Mouse (Mus musculus): Measurements from ENCODE around the gene Smtn. TPM values are rescaled to one million over a fixed set of nuclear protein-coding genes. Genes with fewer than 3 reads are reported as not detected.

Smtn gene
- polyA plus RNA-seq, 1 experiment from 2014 or later = 75.1 TPM

DNA sequence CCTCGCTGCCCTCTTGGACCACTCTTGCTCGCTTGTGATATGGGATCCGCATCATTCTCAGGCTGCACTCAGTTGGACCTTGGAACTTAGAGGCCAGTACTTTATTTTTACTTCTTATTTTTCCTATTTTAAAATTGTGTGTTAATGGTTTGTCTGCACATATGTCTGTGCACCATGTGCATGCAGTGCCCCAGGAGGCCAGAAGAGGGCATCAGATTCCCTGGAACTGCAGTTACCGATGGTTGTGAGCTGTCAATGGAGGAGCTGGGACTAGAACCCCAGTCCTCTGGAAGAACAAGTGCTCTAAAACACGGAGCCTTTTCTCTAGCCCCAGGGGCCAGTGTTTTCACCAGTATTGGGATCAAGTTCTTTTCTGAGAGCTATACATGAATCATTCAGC, 4.0 kb upstream of the Smtn start:
- Histone ChIP-seq H3K36me3 (ENCODE audit: control insufficient read depth, insufficient read depth) (no peaks in the 10 kb centered on the region), H3K4me2 (replicated peaks; ENCODE audit: low read depth) (no peak overlapping the region), H3K9ac (ENCODE audit: low read depth, low read length) (no peak overlapping the region), H3K4me3 (ENCODE audit: low read depth, low read length) (no peak overlapping the region), H3K27me3 (replicated peaks; ENCODE audit: control insufficient read depth, insufficient read depth, low read length) (no peaks in the 10 kb centered on the region), H3K9me3 (ENCODE audit: control insufficient read depth) (no peaks in the 10 kb centered on the region), H3K4me1 (replicated peaks; ENCODE audit: control insufficient read depth, insufficient read depth, low read length) (no peaks in the 10 kb centered on the region), H3K27ac (ENCODE audit: low read depth, low read length) (no peak overlapping the region)
- peak; percentile 41 for TF ChIP-seq CTCF (IDR thresholded peaks at IDR 0.05; ENCODE audit: low read depth)
- WGBS = 99% methylated on average over 5 of the region's 5 CpGs
- no peak for ATAC-seq

DNA sequence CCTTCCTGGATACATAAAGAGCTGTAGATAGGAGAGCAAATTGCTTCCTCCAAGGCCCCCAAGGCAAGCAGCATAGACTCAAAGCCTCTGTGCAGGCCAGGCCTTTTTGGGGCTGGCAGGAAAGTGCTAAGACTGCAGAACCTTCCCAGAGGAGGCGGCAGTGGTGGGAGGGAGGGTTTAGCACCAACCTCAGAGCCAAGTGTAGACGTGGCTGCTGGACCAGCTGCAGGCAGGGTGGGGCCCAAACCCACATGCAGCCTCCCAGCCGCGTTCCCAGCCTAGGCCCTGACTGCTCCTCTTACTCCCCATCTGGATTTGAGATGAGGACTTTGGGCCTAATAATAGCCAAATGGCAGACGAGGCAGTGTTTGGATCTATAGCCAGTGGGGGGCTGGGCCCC, 2.6 kb upstream of the Smtn start:
- Histone ChIP-seq H3K4me3 (ENCODE audit: low read depth, low read length) (no peak overlapping the region), H3K27me3 (replicated peaks; ENCODE audit: control insufficient read depth, insufficient read depth, low read length) (no peaks in the 10 kb centered on the region), H3K36me3 (ENCODE audit: control insufficient read depth, insufficient read depth) (no peaks in the 10 kb centered on the region), H3K4me1 (replicated peaks; ENCODE audit: control insufficient read depth, insufficient read depth, low read length) (peaks cover 6% of the 10 kb centered on the region; the same call in 1 of the 2 replicates), H3K9me3 (ENCODE audit: control insufficient read depth) (no peaks in the 10 kb centered on the region), H3K9ac (ENCODE audit: low read depth, low read length) (no peak overlapping the region), H3K27ac (ENCODE audit: low read depth, low read length) (no peak overlapping the region), H3K4me2 (replicated peaks; ENCODE audit: low read depth) (no peak overlapping the region)
- 39% methylated on average over 5 of the region's 5 CpGs for WGBS
- ATAC-seq = no peak
- TF ChIP-seq CTCF (IDR thresholded peaks at IDR 0.05; ENCODE audit: low read depth) = no peak

DNA sequence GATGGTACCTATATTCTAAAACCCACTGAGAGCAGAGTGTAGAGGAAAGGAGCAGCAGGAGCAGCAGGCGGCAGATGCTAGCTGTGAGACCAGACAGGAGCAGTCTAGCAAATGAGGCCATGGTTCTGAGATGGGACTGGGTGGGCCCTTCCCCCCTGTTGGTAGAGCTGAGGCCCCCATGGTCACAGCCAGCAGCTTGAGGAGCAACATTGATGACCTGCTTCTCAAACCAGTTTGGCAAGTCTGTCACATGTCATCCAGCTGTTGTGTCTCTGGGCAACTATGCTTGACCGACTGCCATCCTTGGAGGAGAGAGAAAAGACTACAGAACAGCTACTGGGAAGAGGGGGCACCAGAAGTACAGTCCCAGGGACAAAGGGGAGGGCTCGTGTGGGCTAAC, 1.5 kb upstream of the Smtn start:
- H3K36me3 ChIP-seq (ENCODE audit: control insufficient read depth, insufficient read depth) = no peaks in the 10 kb centered on the region; the same call in 1 of the 2 replicates
- no peaks in the 10 kb centered on the region for H3K27me3 ChIP-seq (replicated peaks; ENCODE audit: control insufficient read depth, insufficient read depth, low read length)
- 63% methylated on average over 3 of the region's 3 CpGs for WGBS
- ATAC-seq = no peak
- no peaks in the 10 kb centered on the region for H3K9me3 ChIP-seq (ENCODE audit: control insufficient read depth)
- H3K4me2 ChIP-seq (replicated peaks; ENCODE audit: low read depth) = no peak overlapping the region
- H3K4me1 ChIP-seq (replicated peaks; ENCODE audit: control insufficient read depth, insufficient read depth, low read length) = peaks cover 8% of the 10 kb centered on the region; the same call in 1 of the 2 replicates
- H3K9ac ChIP-seq (ENCODE audit: low read depth, low read length) = no peak overlapping the region
- TF ChIP-seq CTCF (IDR thresholded peaks at IDR 0.05; ENCODE audit: low read depth) = no peak
- H3K4me3 ChIP-seq (ENCODE audit: low read depth, low read length) = no peak overlapping the region
- H3K27ac ChIP-seq (ENCODE audit: low read depth, low read length) = no peak overlapping the region

DNA sequence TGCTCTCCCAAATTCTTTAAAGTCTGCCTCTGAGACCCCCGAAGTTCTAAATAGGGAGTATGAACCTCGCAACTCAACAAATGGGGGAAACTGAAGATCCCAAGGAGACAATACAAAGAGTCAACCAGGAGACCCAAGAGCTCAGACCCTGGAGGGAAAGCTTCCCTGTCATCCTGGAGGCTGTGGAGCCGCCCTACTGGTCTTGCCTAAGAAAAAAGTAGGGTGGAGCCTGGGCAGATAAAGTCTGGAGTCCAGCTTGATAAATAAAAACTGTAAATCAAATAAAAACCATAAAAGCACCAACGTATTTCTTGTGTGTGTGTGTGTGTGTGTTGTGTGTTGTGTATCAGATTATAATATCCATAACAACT, 601 bp downstream of the Smtn start:
- ATAC-seq = no peak
- Histone ChIP-seq H3K4me3 (ENCODE audit: low read depth, low read length) (peak overlapping the region; percentile 64), H3K9me3 (ENCODE audit: control insufficient read depth) (no peaks in the 10 kb centered on the region), H3K36me3 (ENCODE audit: control insufficient read depth, insufficient read depth) (no peaks in the 10 kb centered on the region; the same call in 1 of the 2 replicates), H3K27ac (ENCODE audit: low read depth, low read length) (no peak overlapping the region), H3K4me2 (replicated peaks; ENCODE audit: low read depth) (peak overlapping the region; percentile 95), H3K9ac (ENCODE audit: low read depth, low read length) (no peak overlapping the region), H3K4me1 (replicated peaks; ENCODE audit: control insufficient read depth, insufficient read depth, low read length) (peaks cover 11% of the 10 kb centered on the region), H3K27me3 (replicated peaks; ENCODE audit: control insufficient read depth, insufficient read depth, low read length) (no peaks in the 10 kb centered on the region)
- peak; percentile 51 for TF ChIP-seq CTCF (IDR thresholded peaks at IDR 0.05; ENCODE audit: low read depth)
- WGBS = 57% methylated on average over 4 of the region's 4 CpGs

DNA sequence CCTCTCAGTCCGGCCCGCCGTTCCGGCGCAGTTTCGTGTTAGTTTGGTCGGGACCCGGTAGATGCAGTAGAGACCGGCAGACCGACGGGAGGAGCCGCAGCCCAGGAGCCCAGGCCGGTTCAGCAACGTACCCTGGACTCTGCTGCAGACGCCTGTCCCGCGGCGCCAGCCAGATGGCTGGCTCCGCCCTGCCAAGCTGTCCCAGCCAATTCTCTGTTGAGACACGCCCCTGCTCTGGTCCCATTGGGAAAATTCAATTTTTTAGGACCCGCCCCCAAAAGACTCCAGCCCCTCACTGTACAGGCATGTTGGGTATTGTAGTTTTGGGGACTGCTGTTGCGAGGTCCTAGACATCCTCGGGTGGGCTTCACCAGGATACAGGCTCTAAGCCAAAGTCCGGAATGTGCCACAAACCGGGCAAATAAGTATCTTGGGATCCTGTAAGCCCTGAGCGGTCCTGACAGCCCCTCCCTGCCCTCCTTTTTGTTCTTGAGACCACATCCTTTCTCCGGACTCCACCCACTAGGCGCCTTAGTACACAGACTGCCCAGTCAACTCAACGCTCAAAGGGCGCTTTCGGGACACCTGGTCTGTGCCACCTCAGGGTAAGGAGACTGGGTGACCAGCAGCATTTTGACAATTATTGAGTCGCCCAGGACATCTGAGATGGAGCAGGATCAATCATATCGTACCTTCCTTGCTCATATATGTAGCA, 1.1 kb downstream of the Smtn start:
- no peaks in the 10 kb centered on the region for H3K9me3 ChIP-seq (ENCODE audit: control insufficient read depth)
- no peaks in the 10 kb centered on the region; the same call in 1 of the 2 replicates for H3K36me3 ChIP-seq (ENCODE audit: control insufficient read depth, insufficient read depth)
- no peaks in the 10 kb centered on the region for H3K27me3 ChIP-seq (replicated peaks; ENCODE audit: control insufficient read depth, insufficient read depth, low read length)
- peak overlapping the region; percentile 35; the same call in 1 of the 2 replicates for H3K27ac ChIP-seq (ENCODE audit: low read depth, low read length)
- peak; percentile 87 for ATAC-seq
- peak overlapping the region; percentile 95 for H3K4me2 ChIP-seq (replicated peaks; ENCODE audit: low read depth)
- 3% methylated on average over 33 of the region's 33 CpGs for WGBS
- peaks cover 11% of the 10 kb centered on the region for H3K4me1 ChIP-seq (replicated peaks; ENCODE audit: control insufficient read depth, insufficient read depth, low read length)
- peak overlapping the region; percentile 60 for H3K9ac ChIP-seq (ENCODE audit: low read depth, low read length)
- TF ChIP-seq CTCF (IDR thresholded peaks at IDR 0.05; ENCODE audit: low read depth) = peak; percentile 29; the same call in 1 of the 2 replicates
- H3K4me3 ChIP-seq (ENCODE audit: low read depth, low read length) = peak overlapping the region; percentile 64

DNA sequence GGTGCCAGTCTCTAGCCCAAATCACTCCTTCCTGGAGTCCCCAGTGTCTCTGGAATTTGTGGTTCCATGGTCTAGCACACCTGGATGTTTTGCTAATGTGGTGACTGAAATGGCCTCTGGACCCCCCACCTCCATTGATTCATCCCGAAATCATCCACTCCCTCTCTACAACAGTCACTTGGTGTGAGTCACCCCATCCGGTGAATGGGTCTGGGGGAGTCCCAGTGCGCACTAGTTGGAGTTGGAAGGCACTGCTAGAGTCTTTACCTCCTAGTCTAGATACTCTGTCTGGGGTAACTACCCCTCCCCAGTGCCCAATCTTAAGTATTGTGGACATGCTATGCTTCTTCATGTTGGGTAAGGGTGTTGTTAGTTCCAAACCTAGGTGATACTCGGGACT, 2.1 kb downstream of the Smtn start:
- H3K4me3 ChIP-seq (ENCODE audit: low read depth, low read length) = peak overlapping the region; percentile 64
- TF ChIP-seq CTCF (IDR thresholded peaks at IDR 0.05; ENCODE audit: low read depth) = no peak
- H3K9ac ChIP-seq (ENCODE audit: low read depth, low read length) = peak overlapping the region; percentile 60
- H3K4me1 ChIP-seq (replicated peaks; ENCODE audit: control insufficient read depth, insufficient read depth, low read length) = peaks cover 11% of the 10 kb centered on the region
- peak overlapping the region; percentile 95 for H3K4me2 ChIP-seq (replicated peaks; ENCODE audit: low read depth)
- H3K27ac ChIP-seq (ENCODE audit: low read depth, low read length) = 0 out of 2 replicates have a peak overlapping the region, but pooled peaks have one; percentile 35
- H3K36me3 ChIP-seq (ENCODE audit: control insufficient read depth, insufficient read depth) = peaks cover 6% of the 10 kb centered on the region
- H3K9me3 ChIP-seq (ENCODE audit: control insufficient read depth) = no peaks in the 10 kb centered on the region
- no peaks in the 10 kb centered on the region for H3K27me3 ChIP-seq (replicated peaks; ENCODE audit: control insufficient read depth, insufficient read depth, low read length)
- WGBS = 56% methylated on average over 4 of the region's 4 CpGs
- ATAC-seq = no peak

Measured in intestine, postnatal 0 days (tissue).